Mouse (Mus musculus) small intestine, adult 10 weeks (tissue): Measurements from ENCODE around the gene Pi16. TPM values are rescaled to one million over a fixed set of nuclear protein-coding genes. Genes with fewer than 3 reads are reported as not detected.

ENCODE experiments used
- polyA plus RNA-seq: library from polyadenylated mRNA; stranded (reverse); fragments of 350-450 nt; fragmentation: Illumina TruSeq; extraction: RNeasy Lipid Tissue Mini Kit (QIAGEN cat#74804); gene quantifications from one replicate; pipeline ENCODE4 v1.2.3, GENCODE M21; 2014; ENCODE audit warnings: low replicate concordance

Pi16 gene
- polyA plus RNA-seq, result not detected

DNA sequence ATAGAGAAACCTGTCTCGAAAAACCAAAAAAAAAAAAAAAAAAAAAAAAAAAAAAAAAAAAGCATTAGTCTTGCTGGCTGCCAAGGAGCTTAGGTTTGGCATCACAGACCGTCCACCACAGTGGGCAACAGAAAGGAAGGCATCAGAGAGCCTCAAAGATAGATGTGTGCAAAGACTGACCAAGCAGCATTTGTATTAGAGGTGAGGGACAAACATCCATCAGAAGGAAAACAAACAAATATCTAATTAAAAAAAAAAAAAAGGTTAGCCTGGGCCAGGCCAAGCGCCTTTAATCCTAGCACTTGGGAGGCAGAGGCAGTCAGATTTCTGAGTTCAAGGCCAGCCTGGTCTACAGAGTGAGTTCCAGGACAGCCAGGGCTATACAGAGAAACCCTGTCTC, at the start of gene Pi16:
Gene Pi16, plus strand, starts transcription at position 301 of the 400 bp plus-strand sequence.

DNA sequence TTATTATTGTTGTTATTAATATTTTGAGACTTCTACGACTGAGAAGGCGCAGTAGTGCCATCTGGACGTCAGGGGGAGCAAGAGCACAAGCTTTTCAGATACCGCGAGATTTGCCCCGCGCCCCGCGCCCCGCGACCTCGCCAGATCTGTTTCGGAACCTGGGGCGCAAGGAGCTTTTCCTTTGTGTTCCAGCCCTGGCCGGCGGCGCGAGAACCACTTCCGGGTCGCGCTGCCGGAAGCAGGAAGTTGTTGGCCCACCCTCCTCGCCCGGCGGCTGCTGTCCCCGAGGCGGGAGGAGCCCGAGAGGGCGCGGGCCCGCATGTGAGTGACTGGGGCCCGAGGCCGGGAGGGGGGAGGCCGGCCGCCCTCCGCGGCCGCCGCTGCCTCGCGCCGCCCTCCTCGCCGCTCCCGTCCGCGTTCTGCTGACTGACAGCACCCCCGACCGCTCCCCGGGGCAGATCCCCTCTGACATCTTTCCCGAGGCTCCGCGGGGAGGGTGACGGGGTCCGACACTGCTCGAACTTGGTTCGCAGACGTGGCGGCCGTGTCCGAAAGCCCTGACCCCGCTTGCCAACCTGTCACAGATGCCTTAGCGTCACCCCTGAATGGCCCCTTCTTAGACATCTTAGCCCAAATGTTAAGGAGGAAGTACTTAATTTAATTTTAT, 48.7 kb upstream of the Pi16 start, which contains the start of gene BC004004:
Gene BC004004, plus strand, starts transcription at position 107 of the 667 bp plus-strand sequence.

DNA sequence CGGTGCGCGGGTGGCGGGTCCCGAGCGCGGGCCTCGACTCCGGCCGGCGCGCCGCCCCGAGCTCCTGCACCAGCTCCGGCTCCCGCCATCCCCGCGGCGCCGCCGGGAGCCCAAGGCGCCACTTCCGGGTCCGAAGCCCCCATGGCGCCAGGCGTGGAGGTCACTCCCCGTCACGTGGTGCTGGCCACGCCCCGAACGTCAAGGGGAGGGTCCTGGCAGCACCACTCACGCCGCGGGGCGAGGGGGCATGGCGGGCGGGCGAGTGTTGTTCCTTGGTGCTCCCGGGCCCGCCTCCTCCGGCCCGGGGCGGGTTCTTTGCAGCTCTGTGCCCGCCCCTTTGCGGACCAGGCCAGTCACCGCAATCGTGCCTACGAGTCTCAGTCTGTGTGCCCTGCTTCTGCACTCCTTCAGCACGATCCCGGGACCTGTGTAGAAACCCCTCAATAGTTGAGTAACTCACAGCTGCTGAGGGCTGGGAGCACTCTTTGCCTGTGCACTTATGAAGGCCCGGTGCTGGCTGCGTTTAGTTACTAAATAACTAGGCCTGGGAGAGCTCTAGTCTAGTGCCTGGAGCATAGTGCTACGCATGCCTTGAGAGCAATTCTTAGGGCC, 30.3 kb downstream of the Pi16 start, which contains the start of gene Mtch1:
Gene Mtch1, minus strand, starts transcription at position 290 of the 612 bp plus-strand sequence.

GRCm38 (mm10) chr17:29360761-29361221, 43.3 kb downstream of the Pi16 start, which contains the start of gene Fgd2:
Gene Fgd2 (plus strand): TSS chr17:29360914.

Other genes with a start within 250 kb of the Pi16 start
- 96.2 TPM for gene Cdkn1a, start 226.7 kb upstream of the Pi16 start, polyA plus RNA-seq
- gene Rab44, start 203.5 kb upstream of the Pi16 start, polyA plus RNA-seq, result not detected
- gene Cpne5, start 79.5 kb upstream of the Pi16 start, polyA plus RNA-seq, result not detected
- 10.1 TPM for gene Ppil1, start 53.5 kb upstream of the Pi16 start, polyA plus RNA-seq
- gene BC004004, start 48.9 kb upstream of the Pi16 start, polyA plus RNA-seq, result 78.7 TPM
- 2.2 TPM for gene Mtch1, start 30.3 kb downstream of the Pi16 start, polyA plus RNA-seq
- 0.63 TPM for gene Fgd2, start 43.2 kb downstream of the Pi16 start, polyA plus RNA-seq
- 66.6 TPM for gene Pim1, start 173.1 kb downstream of the Pi16 start, polyA plus RNA-seq
- gene Gm17657, start 232.0 kb downstream of the Pi16 start, polyA plus RNA-seq, result not detected
- gene Tbc1d22b, start 232.1 kb downstream of the Pi16 start, polyA plus RNA-seq, result 6.2 TPM
- not detected for gene Tmem217, start 234.7 kb downstream of the Pi16 start, polyA plus RNA-seq